Mouse (Mus musculus) right cerebral cortex, adult 2 months (tissue): ENCODE results near the gene Plekhh2.

Source experiments
- DNase-seq, 2 experiments: peaks; one replicate each; pipeline ENCODE4 v3.0.0; 2021 to 2022; ENCODE audit warnings: low spot score in 2 of 2

Plekhh2 gene

DNA sequence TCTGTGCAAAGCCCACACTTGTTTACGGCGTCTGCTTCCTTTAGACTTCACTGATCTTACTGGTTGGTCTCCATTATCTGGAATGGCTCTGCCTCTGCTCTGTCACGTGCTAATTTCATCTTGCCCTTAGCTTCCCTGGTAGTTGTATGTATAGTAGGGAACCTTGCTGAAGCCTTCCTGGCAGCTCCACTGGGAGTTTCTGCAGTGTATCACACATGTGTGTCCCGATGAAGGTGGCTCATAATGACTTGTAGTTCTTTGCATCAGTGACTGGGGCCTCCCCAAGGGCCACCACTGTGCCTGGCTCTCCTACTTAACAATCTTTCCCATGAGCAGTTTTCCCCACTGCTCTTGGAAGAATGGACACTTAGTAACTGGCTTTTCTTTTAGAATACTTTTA is 96.9 kb downstream of the Plekhh2 start:
- DNase-seq = no peak

DNA sequence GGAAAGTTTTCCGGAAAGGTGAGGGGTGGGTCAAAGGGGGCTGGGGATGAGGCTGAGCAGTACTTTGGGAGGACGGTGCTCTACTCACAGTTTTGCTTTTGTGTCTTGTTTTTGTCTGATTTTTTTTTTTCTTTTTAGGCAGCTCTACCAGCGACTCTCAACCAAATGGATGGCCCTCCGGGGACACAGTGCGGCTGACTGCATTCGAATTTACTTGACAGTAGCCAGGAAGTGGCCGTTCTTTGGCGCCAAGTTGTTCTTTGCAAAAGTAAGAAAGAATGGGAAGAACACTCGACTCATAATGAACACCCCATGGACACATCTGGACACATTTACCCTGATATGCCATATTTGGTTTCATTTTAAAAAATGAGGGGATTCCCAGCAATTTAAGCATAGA is 99.8 kb downstream of the Plekhh2 start:
- DNase-seq = no peak

- DNase-seq = no peak
These were observed 100.3 kb downstream of the Plekhh2 start for GRCm38 (mm10) chr17:84611971-84612370.

- no peak for DNase-seq
These were observed 104.1 kb downstream of the Plekhh2 start for GRCm38 (mm10) chr17:84615811-84616210.

- DNase-seq = no peak
These were observed 104.9 kb downstream of the Plekhh2 start for GRCm38 (mm10) chr17:84616526-84617074.

- DNase-seq = no peak
These were observed 106.3 kb downstream of the Plekhh2 start for GRCm38 (mm10) chr17:84617953-84618352.

GRCm38 (mm10) chr17:84619112-84619511 is 107.4 kb downstream of the Plekhh2 start:
- DNase-seq = no peak

GRCm38 (mm10) chr17:84620076-84620475 is 108.4 kb downstream of the Plekhh2 start:
- no peak for DNase-seq

GRCm38 (mm10) chr17:84620610-84621009 is 108.9 kb downstream of the Plekhh2 start:
- DNase-seq = no peak

DNA sequence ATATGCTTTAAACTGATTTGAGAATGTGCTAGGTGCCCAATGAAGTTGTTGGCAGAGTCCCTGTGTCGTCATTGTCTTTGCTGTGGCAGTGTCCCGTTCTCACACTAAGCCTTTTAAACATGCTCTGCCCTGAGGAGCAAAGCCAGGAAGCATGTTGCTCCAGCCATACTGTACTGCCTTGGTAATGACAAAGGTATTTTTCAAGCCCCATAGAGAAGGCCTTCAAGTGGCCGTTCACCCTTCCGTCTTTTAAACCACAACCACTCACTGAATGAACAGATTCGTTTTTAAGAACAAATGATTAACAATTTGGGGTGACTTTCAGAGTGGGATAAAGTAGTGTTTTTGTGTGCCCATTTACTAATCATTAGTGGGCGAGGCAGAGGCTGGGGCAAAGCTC is 109.5 kb downstream of the Plekhh2 start:
- DNase-seq = no peak

- DNase-seq = no peak
These were observed 110.3 kb downstream of the Plekhh2 start for GRCm38 (mm10) chr17:84622028-84622427.

GRCm38 (mm10) chr17:84622873-84623272 is 111.2 kb downstream of the Plekhh2 start:
- DNase-seq = no peak

GRCm38 (mm10) chr17:84626276-84626856 is 114.7 kb downstream of the Plekhh2 start, which contains the start of gene Dync2li1:
Dync2li1 (plus strand) TSS chr17:84626496.
- DNase-seq = peak; percentile 92 to 94

- DNase-seq = peak in 1 of 2 experiments; percentile 17
These were observed 115.2 kb downstream of the Plekhh2 start for GRCm38 (mm10) chr17:84626857-84627305.

- DNase-seq = no peak
These were observed 116.0 kb downstream of the Plekhh2 start for GRCm38 (mm10) chr17:84627721-84628120.

GRCm38 (mm10) chr17:84628611-84629010 is 116.9 kb downstream of the Plekhh2 start:
- no peak for DNase-seq

DNA sequence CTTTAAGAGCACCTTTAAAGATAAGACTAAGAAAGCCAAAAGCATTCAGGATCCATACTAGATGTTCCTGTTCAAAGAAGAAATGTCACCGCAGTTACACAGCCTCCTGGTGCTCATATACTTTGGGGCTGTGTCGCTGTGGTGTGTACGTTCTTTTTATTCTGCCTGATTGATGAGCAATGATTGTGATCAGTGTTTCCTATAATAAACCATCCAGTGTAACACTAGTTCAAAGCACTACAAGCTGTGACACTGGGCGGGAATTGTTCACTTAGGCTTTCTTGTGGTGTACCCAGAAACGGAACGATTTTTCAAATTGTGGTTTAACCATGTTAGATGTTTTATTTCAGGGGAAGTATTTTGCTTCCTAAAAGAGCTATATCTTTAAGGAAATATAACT is 120.1 kb downstream of the Plekhh2 start:
- no peak for DNase-seq

DNA sequence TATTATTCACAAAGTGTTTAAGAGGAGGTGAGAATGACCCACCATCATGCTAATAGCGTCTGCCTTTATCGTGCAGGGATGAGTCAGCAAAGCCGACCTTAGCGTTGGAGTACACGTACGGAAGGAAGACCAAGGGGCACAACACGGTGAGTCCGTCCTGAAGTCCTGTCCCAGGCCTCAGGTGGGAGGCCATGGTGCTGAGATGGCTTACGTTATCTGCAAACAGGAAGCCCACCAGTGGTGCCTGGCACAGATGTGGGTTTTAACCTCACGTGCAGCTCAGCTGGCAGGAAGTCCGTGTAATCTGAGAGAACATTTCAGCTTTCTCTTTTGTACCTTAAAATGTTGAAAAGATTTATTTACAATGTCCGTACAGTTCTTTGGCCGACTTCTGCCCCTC is 121.7 kb downstream of the Plekhh2 start:
- DNase-seq = no peak

DNA sequence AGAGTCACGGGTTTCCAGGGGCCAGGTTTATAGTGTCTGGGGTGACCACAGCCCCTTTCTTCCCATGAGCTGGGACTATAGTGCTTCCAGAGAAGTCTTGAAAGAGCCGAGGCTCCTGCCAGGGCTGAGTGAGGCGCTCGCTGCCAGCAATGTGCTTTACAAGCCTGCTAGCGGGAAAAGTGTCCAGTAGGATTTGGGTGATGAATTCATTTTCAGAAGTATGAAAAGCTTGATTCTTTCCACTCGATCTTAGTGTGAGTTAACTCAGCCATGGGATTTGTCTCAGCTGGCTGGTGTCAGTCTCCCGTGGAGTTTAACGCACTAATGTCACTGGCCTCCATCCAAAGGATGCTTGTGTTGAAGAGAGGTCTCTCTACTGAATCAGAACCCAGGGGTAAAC is 124.6 kb downstream of the Plekhh2 start:
- no peak for DNase-seq

DNA sequence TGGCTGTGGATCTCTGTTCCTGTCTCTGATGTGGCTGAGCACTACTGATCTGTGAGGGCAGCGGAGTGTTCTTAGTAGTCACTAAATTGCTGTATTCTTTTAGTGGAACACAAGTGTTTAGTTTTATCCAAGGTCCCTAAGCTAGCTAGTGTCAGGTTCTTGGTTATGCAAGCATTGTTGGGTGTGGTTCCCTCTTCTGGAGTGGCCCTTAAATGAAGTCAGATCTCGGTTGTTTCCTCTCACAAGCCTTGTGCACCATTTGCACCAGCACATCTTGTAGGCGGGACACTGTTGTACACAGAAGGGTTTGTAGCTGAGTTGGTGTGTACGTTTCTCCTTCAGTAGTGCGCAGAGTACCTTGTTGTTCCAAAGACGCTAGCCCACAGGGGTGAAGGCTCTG is 126.3 kb downstream of the Plekhh2 start:
- no peak for DNase-seq

DNA sequence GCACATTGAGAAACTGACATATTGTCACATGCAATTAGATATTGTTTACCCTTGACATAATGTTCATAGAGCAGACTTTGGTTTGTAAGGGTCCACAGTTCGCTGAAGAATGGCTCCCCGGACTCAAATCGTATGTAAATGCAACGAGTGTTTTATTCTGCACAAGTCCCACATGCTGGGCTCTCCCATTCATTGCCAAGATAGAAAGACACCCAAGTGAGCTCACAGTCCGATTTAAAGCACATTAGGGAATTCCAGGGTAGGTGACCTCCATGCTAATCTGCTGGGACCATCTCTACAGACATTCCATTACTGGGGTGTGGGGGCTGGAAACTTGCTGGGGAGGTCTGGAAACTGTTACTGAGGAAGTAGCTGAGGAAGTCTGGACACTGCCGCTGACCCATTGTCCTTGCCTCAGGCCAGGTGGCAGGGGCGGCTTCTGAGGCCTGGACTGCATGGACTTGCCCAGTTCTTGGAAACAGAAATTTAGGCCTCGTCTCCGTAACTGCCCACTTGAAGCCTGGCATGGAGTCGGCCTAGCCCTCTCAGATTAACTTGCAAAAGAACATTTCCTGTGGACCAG is 128.2 kb downstream of the Plekhh2 start:
- no peak for DNase-seq

- peak; percentile 68 to 69 for DNase-seq
These were observed 130.2 kb downstream of the Plekhh2 start for GRCm38 (mm10) chr17:84641893-84642292.

DNA sequence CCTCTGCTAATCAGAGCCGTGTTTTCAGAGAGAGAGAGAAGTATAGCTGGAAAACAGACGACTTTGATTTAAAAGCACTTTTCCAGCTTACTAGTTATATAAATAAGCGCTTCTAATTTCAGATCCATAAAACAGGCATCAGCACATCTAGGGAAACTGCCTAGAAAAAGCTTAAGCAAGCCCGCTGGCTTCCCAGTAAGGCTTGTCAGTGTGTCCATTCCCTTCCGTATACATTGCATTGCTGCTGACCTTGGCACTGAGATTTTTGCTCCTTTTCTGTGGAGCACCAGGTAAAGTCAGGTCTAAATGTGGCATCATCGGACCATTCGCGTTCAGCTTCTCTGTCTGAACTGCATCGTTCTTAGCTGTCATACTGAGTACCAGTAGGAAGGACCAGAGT is 130.6 kb downstream of the Plekhh2 start:
- DNase-seq = peak in 1 of 2 experiments; percentile 23
